Mouse (Mus musculus): Measurements from ENCODE around the gene Gm5624. TPM values are rescaled to one million over a fixed set of nuclear protein-coding genes. Genes with fewer than 3 reads are reported as not detected.
"Not testable (repeated sequence)": the region's sequence is repeated elsewhere in the genome, so short reads cannot be mapped to it uniquely, and the experiment has no call there.

The Gm5624 gene
- polyA plus RNA-seq (2016; fragmentation: Nextera tagmentation; extraction: Ambion mirVana): not detected in 2 replicates

- H3K36me3 ChIP-seq; H3K4me1 ChIP-seq; H3K27me3 ChIP-seq (ENCODE audit: low read depth, poor library complexity, severe bottlenecking); DNase-seq (ENCODE audit: low spot score); H3K27ac ChIP-seq (replicated peaks); H3K9me3 ChIP-seq (replicated peaks); H3K4me3 ChIP-seq: not testable (repeated sequence)
- 84% methylated on average over 4 of the region's 4 CpGs for WGBS
Measured at GRCm38 (mm10) chr14:44627737-44628136, at the start of gene Gm5624. Gene Gm5624 (minus strand): TSS chr14:44627938.

- H3K27ac ChIP-seq (replicated peaks); H3K4me3 ChIP-seq; DNase-seq (ENCODE audit: low spot score); H3K36me3 ChIP-seq; H3K27me3 ChIP-seq (ENCODE audit: low read depth, poor library complexity, severe bottlenecking); H3K9me3 ChIP-seq (replicated peaks); H3K4me1 ChIP-seq: not testable (repeated sequence)
- 81% methylated on average over 2 of the region's 2 CpGs for WGBS
Measured at GRCm38 (mm10) chr14:44591765-44592164, 36.0 kb downstream of the Gm5624 start.

DNA sequence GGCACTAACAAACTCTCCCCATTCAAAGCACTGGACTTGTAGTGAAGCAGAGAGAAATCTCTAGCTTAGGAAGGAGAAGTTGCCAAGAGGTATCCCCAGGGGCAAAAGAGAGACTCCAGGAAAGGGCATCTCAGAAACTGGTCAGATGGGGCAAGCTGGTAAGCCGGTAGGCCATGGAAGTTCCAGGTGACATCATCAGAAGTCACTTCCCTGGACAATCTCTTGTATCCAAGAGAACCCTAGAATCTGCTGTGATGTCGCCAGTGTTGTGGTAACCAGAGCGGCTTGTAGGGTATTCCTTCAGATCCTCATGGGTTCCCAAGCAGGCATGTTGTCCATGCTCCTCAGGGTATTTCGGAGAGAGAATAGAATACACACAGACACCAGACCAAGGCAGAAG, 44.9 kb downstream of the Gm5624 start, which contains the start of gene Gm8247:
Gene Gm8247, plus strand, starts transcription at position 301 of the 400 bp plus-strand sequence.
- H3K4me1 ChIP-seq; H3K4me3 ChIP-seq; H3K27ac ChIP-seq (replicated peaks); H3K9me3 ChIP-seq (replicated peaks); H3K36me3 ChIP-seq; DNase-seq (ENCODE audit: low spot score); H3K27me3 ChIP-seq (ENCODE audit: low read depth, poor library complexity, severe bottlenecking): not testable (repeated sequence)
- WGBS: 88% methylated on average over 4 of the region's 4 CpGs

- not testable (repeated sequence) for H3K27ac ChIP-seq (replicated peaks)
- WGBS: 87% methylated on average over 5 of the region's 5 CpGs
Measured at GRCm38 (mm10) chr14:44547961-44548360, 79.8 kb downstream of the Gm5624 start.

GRCm38 (mm10) chr14:44517976-44518375, 109.8 kb downstream of the Gm5624 start, which contains the start of gene Gm17093:
Gene Gm17093 (plus strand): TSS chr14:44518276.
- not testable (repeated sequence) for H3K9me3 ChIP-seq (replicated peaks); H3K27ac ChIP-seq (replicated peaks); H3K27me3 ChIP-seq (ENCODE audit: low read depth, poor library complexity, severe bottlenecking); H3K4me1 ChIP-seq; H3K4me3 ChIP-seq; H3K36me3 ChIP-seq; DNase-seq (ENCODE audit: low spot score)
- WGBS: 88% methylated on average over 5 of the region's 5 CpGs

More at GRCm38 (mm10) chr14:44547961-44548360, 79.8 kb downstream of the Gm5624 start:
- not testable (repeated sequence) for DNase-seq (ENCODE audit: low spot score); H3K4me1 ChIP-seq; H3K4me3 ChIP-seq; H3K27me3 ChIP-seq (ENCODE audit: low read depth, poor library complexity, severe bottlenecking); H3K36me3 ChIP-seq; H3K9me3 ChIP-seq (replicated peaks)

Other genes with a start within 250 kb of the Gm5624 start
- not detected in 2 replicates for gene Gm3371, start 217.2 kb downstream of the Gm5624 start, polyA plus RNA-seq (2016; fragmentation: Nextera tagmentation; extraction: Ambion mirVana)
- gene Gm8232, start 194.3 kb downstream of the Gm5624 start, polyA plus RNA-seq (2016; fragmentation: Nextera tagmentation; extraction: Ambion mirVana): not detected in 2 replicates
- not detected in 2 replicates for gene BC061237, start 135.5 kb downstream of the Gm5624 start, polyA plus RNA-seq (2016; fragmentation: Nextera tagmentation; extraction: Ambion mirVana)
- gene Gm17093, start 109.7 kb downstream of the Gm5624 start, polyA plus RNA-seq (2016; fragmentation: Nextera tagmentation; extraction: Ambion mirVana): not detected in 2 replicates
- gene Gm8247, start 44.8 kb downstream of the Gm5624 start, polyA plus RNA-seq (2016; fragmentation: Nextera tagmentation; extraction: Ambion mirVana): not detected in 2 replicates
- not detected in 2 replicates for gene Gm8257, start 78.5 kb upstream of the Gm5624 start, polyA plus RNA-seq (2016; fragmentation: Nextera tagmentation; extraction: Ambion mirVana)
- not detected in 2 replicates for gene Gm8267, start 122.4 kb upstream of the Gm5624 start, polyA plus RNA-seq (2016; fragmentation: Nextera tagmentation; extraction: Ambion mirVana)
- gene Ptgdr, start 231.4 kb upstream of the Gm5624 start, polyA plus RNA-seq (2016; fragmentation: Nextera tagmentation; extraction: Ambion mirVana): not detected in 2 replicates